Mouse (Mus musculus): ENCODE measurements at regions not wholly inside any gene's neighbourhood (a gene's known extent, or its start where the extent isn't known, plus 50 kb on each side); places are given as distances from the start of the nearest gene placed in this dataset.

- DNase-seq (ENCODE audit: low read depth, low spot score) = no peak
Observed at GRCm38 (mm10) chr13:84399345-84400170, 177.5 kb downstream of the Tmem161b start.

DNA sequence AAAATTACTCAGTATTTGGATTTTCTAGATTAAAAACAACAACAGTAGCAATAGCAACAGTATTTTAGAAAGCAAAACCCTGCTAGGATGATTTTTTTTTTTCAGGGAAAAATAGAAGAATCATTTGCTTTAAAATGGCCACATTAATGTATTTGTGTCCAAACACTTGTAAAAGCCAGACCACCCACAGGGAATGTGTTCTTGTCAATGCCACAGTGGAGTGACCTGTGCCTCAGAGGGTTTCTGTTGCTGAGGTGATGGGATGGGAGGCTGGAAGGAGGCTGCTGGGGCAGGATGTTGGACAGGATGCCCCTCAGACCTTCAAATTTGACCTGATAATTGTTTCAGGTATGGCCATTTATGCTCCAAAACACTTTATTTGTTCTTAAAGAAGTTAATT lies 178.9 kb downstream of the Tmem161b start:
- no peak for DNase-seq (ENCODE audit: low read depth, low spot score)

GRCm38 (mm10) chr13:84404566-84405194 lies 182.6 kb downstream of the Tmem161b start:
- peak; percentile 67 for DNase-seq (ENCODE audit: low read depth, low spot score)

DNA sequence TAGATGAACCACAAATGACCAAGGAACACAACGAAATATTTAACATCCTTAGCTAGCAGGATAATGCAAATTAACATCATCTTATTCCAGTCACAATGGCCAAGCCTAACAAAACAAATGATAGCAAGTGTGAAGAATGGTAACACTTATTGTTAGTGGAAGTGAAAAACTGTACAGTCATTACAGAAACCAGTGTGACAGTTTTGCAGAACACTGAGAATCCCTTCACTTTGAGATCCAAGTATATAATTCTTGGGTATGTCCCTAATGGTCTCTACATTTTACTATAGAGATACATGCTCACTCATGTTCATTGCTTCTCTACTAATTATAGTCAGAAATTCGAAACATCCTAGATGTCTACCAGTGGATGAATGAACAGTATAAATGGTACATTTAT lies 212.3 kb downstream of the Tmem161b start:
- DNase-seq (ENCODE audit: low read depth, low spot score) = no peak

DNA sequence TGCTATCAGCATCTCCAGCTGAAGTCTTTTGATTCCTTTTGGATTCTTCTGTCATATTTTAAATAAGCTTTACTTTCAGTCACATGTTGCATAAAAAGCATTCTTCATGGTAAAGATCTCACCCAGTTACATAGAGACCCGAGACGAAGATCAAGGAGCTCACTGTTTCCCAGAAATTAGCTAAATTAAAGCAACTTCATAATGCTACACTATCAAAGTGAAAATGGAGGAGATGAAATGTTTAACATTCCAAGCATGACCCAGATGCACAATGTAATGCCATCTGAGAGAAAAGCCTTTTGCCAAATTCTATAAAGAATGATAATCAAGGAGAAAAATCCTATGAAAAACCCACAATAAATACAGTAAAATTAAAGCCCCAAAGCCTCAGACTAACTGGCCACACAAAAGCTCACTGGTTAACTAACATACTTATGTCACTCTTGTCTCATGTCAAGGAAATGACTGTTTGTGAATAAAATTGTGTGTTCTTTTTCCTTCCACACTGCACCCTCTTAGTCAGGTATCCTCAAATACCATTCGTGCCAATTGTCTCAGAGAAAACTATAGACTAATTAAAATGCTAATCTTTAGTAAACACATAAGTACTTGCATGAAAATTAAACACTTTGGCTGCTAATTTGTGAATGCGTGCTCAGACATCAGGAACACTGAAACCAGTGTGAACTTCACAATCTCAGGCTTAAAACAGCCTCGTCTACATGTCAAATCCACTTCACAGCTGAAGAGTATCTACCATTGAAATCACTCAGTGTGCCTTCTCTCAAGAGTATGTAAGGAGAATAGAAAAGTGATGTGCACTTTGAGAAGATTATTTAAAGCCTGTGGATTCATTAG lies 215.7 kb downstream of the Tmem161b start:
- DNase-seq (ENCODE audit: low read depth, low spot score) = no peak

DNA sequence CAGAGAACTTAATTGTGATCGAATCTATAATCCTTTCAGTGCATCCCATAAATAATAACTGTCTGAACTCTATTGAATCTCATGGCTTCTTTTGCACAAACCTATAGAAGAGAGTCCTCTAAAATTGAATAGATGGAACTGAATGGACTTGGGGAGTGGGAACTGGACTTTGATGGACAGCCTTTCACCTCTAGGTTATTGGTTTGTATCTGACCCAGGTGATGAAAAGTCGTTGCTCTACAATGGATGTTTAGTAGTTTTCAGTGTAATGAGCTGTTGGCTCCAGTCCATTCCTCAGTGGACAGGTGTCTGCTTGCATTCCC lies 216.3 kb downstream of the Tmem161b start:
- no peak for DNase-seq (ENCODE audit: low read depth, low spot score)

DNA sequence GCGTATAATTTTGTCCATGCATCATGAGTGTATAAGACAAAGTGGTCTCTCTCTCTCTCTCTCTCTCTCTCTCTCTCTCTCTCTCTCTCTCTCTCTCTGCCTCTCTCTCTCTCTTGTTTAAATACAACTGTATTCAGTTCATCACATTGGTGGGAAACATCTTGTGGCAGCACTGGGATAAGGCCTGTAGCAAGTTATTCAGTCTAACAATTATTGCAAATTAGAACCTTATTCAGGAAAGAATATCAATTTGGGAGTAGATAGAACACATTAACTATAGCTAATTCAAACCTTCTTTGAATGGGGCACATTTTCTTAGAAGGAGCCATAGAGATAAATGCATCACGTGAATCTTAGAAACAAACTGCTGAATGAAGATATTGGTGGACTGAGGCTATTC lies 226.4 kb downstream of the Tmem161b start:
- DNase-seq (ENCODE audit: low read depth, low spot score) = no peak

GRCm38 (mm10) chr13:84449001-84449551 lies 227.0 kb downstream of the Tmem161b start:
- peak; percentile 41 for DNase-seq (ENCODE audit: low read depth, low spot score)
